Mouse (Mus musculus): ENCODE results near the gene Eif4a2. TPM values are rescaled to one million over a fixed set of nuclear protein-coding genes. Genes with fewer than 3 reads are reported as not detected.

Gene Eif4a2
- polyA plus RNA-seq, 1 experiment from 2014 or later, result 203 TPM

GRCm38 (mm10) chr16:23148936-23149335 is 41.7 kb downstream of the Eif4a2 start:
- 72% methylated on average over 2 of the region's 2 CpGs for WGBS
- no peak for ATAC-seq (ENCODE audit: low read depth)
- Histone ChIP-seq H3K36me3 (ENCODE audit: control insufficient read depth, insufficient read depth, low read length) (no peaks in the 10 kb centered on the region), H3K4me1 (replicated peaks; ENCODE audit: control insufficient read depth, insufficient read depth, low read length) (no peaks in the 10 kb centered on the region), H3K9ac (ENCODE audit: low read length) (no peak overlapping the region), H3K27ac (ENCODE audit: low read length) (no peak overlapping the region), H3K4me3 (ENCODE audit: low read length) (no peak overlapping the region), H3K27me3 (ENCODE audit: control insufficient read depth, insufficient read depth, low read depth, low read length) (no peaks in the 10 kb centered on the region), H3K9me3 (ENCODE audit: control insufficient read depth, low read length) (no peaks in the 10 kb centered on the region), H3K4me2 (ENCODE audit: low read depth, low read length) (no peak overlapping the region)

- no peak for ATAC-seq (ENCODE audit: low read depth)
- Histone ChIP-seq H3K36me3 (ENCODE audit: control insufficient read depth, insufficient read depth, low read length) (no peaks in the 10 kb centered on the region), H3K4me3 (ENCODE audit: low read length) (no peak overlapping the region), H3K9ac (ENCODE audit: low read length) (no peak overlapping the region), H3K4me1 (replicated peaks; ENCODE audit: control insufficient read depth, insufficient read depth, low read length) (no peaks in the 10 kb centered on the region), H3K9me3 (ENCODE audit: control insufficient read depth, low read length) (no peaks in the 10 kb centered on the region), H3K27ac (ENCODE audit: low read length) (no peak overlapping the region), H3K27me3 (ENCODE audit: control insufficient read depth, insufficient read depth, low read depth, low read length) (no peaks in the 10 kb centered on the region), H3K4me2 (ENCODE audit: low read depth, low read length) (no peak overlapping the region)
- 56% methylated on average over 8 of the region's 8 CpGs for WGBS
These were observed 42.2 kb downstream of the Eif4a2 start for GRCm38 (mm10) chr16:23149396-23149795.

- WGBS, result 9% methylated on average over 2 of the region's 2 CpGs
- Histone ChIP-seq H3K4me2 (ENCODE audit: low read depth, low read length) (no peak overlapping the region), H3K9ac (ENCODE audit: low read length) (no peak overlapping the region), H3K9me3 (ENCODE audit: control insufficient read depth, low read length) (no peaks in the 10 kb centered on the region), H3K36me3 (ENCODE audit: control insufficient read depth, insufficient read depth, low read length) (no peaks in the 10 kb centered on the region), H3K4me1 (replicated peaks; ENCODE audit: control insufficient read depth, insufficient read depth, low read length) (no peaks in the 10 kb centered on the region), H3K4me3 (ENCODE audit: low read length) (no peak overlapping the region), H3K27ac (ENCODE audit: low read length) (no peak overlapping the region), H3K27me3 (ENCODE audit: control insufficient read depth, insufficient read depth, low read depth, low read length) (no peaks in the 10 kb centered on the region)
- ATAC-seq (ENCODE audit: low read depth), result peak; percentile 67; the same call in 1 of the 2 replicates
These were observed 44.2 kb downstream of the Eif4a2 start for GRCm38 (mm10) chr16:23151423-23151822.

GRCm38 (mm10) chr16:23154261-23154660 is 47.0 kb downstream of the Eif4a2 start:
- no peak overlapping the region for H3K9ac ChIP-seq (ENCODE audit: low read length)
- WGBS, result 60% methylated on average over 5 of the region's 5 CpGs
- H3K4me1 ChIP-seq (replicated peaks; ENCODE audit: control insufficient read depth, insufficient read depth, low read length), result no peaks in the 10 kb centered on the region; the same call in 1 of the 2 replicates
- H3K9me3 ChIP-seq (ENCODE audit: control insufficient read depth, low read length), result no peaks in the 10 kb centered on the region
- no peaks in the 10 kb centered on the region for H3K36me3 ChIP-seq (ENCODE audit: control insufficient read depth, insufficient read depth, low read length)
- no peak for ATAC-seq (ENCODE audit: low read depth)
- no peak overlapping the region for H3K4me2 ChIP-seq (ENCODE audit: low read depth, low read length)
- H3K4me3 ChIP-seq (ENCODE audit: low read length), result no peak overlapping the region
- H3K27ac ChIP-seq (ENCODE audit: low read length), result no peak overlapping the region
- no peaks in the 10 kb centered on the region for H3K27me3 ChIP-seq (ENCODE audit: control insufficient read depth, insufficient read depth, low read depth, low read length)

- Histone ChIP-seq H3K9me3 (ENCODE audit: control insufficient read depth, low read length) (no peaks in the 10 kb centered on the region), H3K4me1 (replicated peaks; ENCODE audit: control insufficient read depth, insufficient read depth, low read length) (no peaks in the 10 kb centered on the region; the same call in 1 of the 2 replicates), H3K4me2 (ENCODE audit: low read depth, low read length) (no peak overlapping the region), H3K27ac (ENCODE audit: low read length) (no peak overlapping the region), H3K4me3 (ENCODE audit: low read length) (no peak overlapping the region), H3K27me3 (ENCODE audit: control insufficient read depth, insufficient read depth, low read depth, low read length) (no peaks in the 10 kb centered on the region), H3K9ac (ENCODE audit: low read length) (no peak overlapping the region), H3K36me3 (ENCODE audit: control insufficient read depth, insufficient read depth, low read length) (no peaks in the 10 kb centered on the region)
- WGBS, result 92% methylated on average over 13 of the region's 13 CpGs
- ATAC-seq (ENCODE audit: low read depth), result no peak
These were observed 49.8 kb downstream of the Eif4a2 start for GRCm38 (mm10) chr16:23157013-23157412.

- Histone ChIP-seq H3K9me3 (ENCODE audit: control insufficient read depth, low read length) (no peaks in the 10 kb centered on the region), H3K4me3 (ENCODE audit: low read length) (no peak overlapping the region)
- WGBS, result 68% methylated on average over 7 of the region's 7 CpGs
These were observed 51.0 kb downstream of the Eif4a2 start for GRCm38 (mm10) chr16:23158292-23158691.

GRCm38 (mm10) chr16:23158957-23159356 is 51.7 kb downstream of the Eif4a2 start:
- Histone ChIP-seq H3K4me2 (ENCODE audit: low read depth, low read length) (no peak overlapping the region), H3K4me3 (ENCODE audit: low read length) (no peak overlapping the region), H3K4me1 (replicated peaks; ENCODE audit: control insufficient read depth, insufficient read depth, low read length) (no peaks in the 10 kb centered on the region; the same call in 1 of the 2 replicates), H3K9me3 (ENCODE audit: control insufficient read depth, low read length) (no peaks in the 10 kb centered on the region), H3K36me3 (ENCODE audit: control insufficient read depth, insufficient read depth, low read length) (no peaks in the 10 kb centered on the region), H3K27me3 (ENCODE audit: control insufficient read depth, insufficient read depth, low read depth, low read length) (no peaks in the 10 kb centered on the region), H3K9ac (ENCODE audit: low read length) (no peak overlapping the region), H3K27ac (ENCODE audit: low read length) (no peak overlapping the region)
- WGBS, result 30% methylated on average over 2 of the region's 2 CpGs
- no peak for ATAC-seq (ENCODE audit: low read depth)

More at GRCm38 (mm10) chr16:23158292-23158691, 51.0 kb downstream of the Eif4a2 start:
- Histone ChIP-seq H3K4me2 (ENCODE audit: low read depth, low read length) (no peak overlapping the region), H3K27me3 (ENCODE audit: control insufficient read depth, insufficient read depth, low read depth, low read length) (no peaks in the 10 kb centered on the region), H3K36me3 (ENCODE audit: control insufficient read depth, insufficient read depth, low read length) (no peaks in the 10 kb centered on the region), H3K4me1 (replicated peaks; ENCODE audit: control insufficient read depth, insufficient read depth, low read length) (no peaks in the 10 kb centered on the region; the same call in 1 of the 2 replicates), H3K27ac (ENCODE audit: low read length) (no peak overlapping the region), H3K9ac (ENCODE audit: low read length) (no peak overlapping the region)
- ATAC-seq (ENCODE audit: low read depth), result no peak

- ATAC-seq (ENCODE audit: low read depth), result no peak
- Histone ChIP-seq H3K36me3 (ENCODE audit: control insufficient read depth, insufficient read depth, low read length) (no peaks in the 10 kb centered on the region), H3K4me1 (replicated peaks; ENCODE audit: control insufficient read depth, insufficient read depth, low read length) (no peaks in the 10 kb centered on the region; the same call in 1 of the 2 replicates), H3K9me3 (ENCODE audit: control insufficient read depth, low read length) (no peaks in the 10 kb centered on the region), H3K27ac (ENCODE audit: low read length) (no peak overlapping the region), H3K4me2 (ENCODE audit: low read depth, low read length) (no peak overlapping the region), H3K4me3 (ENCODE audit: low read length) (no peak overlapping the region), H3K9ac (ENCODE audit: low read length) (no peak overlapping the region), H3K27me3 (ENCODE audit: control insufficient read depth, insufficient read depth, low read depth, low read length) (no peaks in the 10 kb centered on the region)
- 23% methylated on average over 2 of the region's 2 CpGs for WGBS
These were observed 52.5 kb downstream of the Eif4a2 start for GRCm38 (mm10) chr16:23159749-23160148.

GRCm38 (mm10) chr16:23162116-23162515 is 54.9 kb downstream of the Eif4a2 start:
- no peaks in the 10 kb centered on the region; the same call in 1 of the 2 replicates for H3K4me1 ChIP-seq (replicated peaks; ENCODE audit: control insufficient read depth, insufficient read depth, low read length)
- H3K9ac ChIP-seq (ENCODE audit: low read length), result no peak overlapping the region
- H3K9me3 ChIP-seq (ENCODE audit: control insufficient read depth, low read length), result no peaks in the 10 kb centered on the region
- H3K36me3 ChIP-seq (ENCODE audit: control insufficient read depth, insufficient read depth, low read length), result no peaks in the 10 kb centered on the region
- H3K27ac ChIP-seq (ENCODE audit: low read length), result no peak overlapping the region
- no peaks in the 10 kb centered on the region for H3K27me3 ChIP-seq (ENCODE audit: control insufficient read depth, insufficient read depth, low read depth, low read length)
- WGBS, result 86% methylated on average over 3 of the region's 3 CpGs
- H3K4me2 ChIP-seq (ENCODE audit: low read depth, low read length), result no peak overlapping the region
- ATAC-seq (ENCODE audit: low read depth), result no peak
- H3K4me3 ChIP-seq (ENCODE audit: low read length), result no peak overlapping the region
